ENCODE assay signal across 8 mouse cellular contexts in genomic region chr12:76822002-76822650, GRCm38 (mm10). TPM values are rescaled to one million over a fixed set of nuclear protein-coding genes. Genes with fewer than 3 reads are reported as not detected.
A peak's percentile ranks its signal among the peaks of the same experiment; 100 is the strongest.
DNase-seq lines count a peak whose midpoint lies in the region; ATAC-seq lines count a peak whose summit lies in the region.

No protein-coding gene starts in this region.

- H3K4me3 ChIP-seq in embryonic facial prominence, embryonic 10.5 days = peak overlapping the region; percentile 78
- peak overlapping the region; percentile 71 for H3K4me3 ChIP-seq in midbrain, embryonic 13.5 days (replicated peaks)

- H3K4me1 ChIP-seq in embryonic facial prominence, embryonic 10.5 days = peaks cover 54% of the 10 kb centered on the region
- peaks cover 33% of the 10 kb centered on the region for H3K4me1 ChIP-seq in midbrain, embryonic 13.5 days (replicated peaks)

- under 1% methylated on average over 66 of the region's 66 CpGs for WGBS in embryonic facial prominence, embryonic 10.5 days
- WGBS in midbrain, embryonic 13.5 days = under 1% methylated on average over 47 of the region's 66 CpGs

- H3K27me3 ChIP-seq in embryonic facial prominence, embryonic 10.5 days (replicated peaks; ENCODE audit: low read depth, poor library complexity, severe bottlenecking) = peaks cover 80% of the 10 kb centered on the region
- peaks cover 48% of the 10 kb centered on the region for H3K27me3 ChIP-seq in midbrain, embryonic 13.5 days

- H3K4me2 ChIP-seq in midbrain, embryonic 13.5 days (replicated peaks) = peak overlapping the region; percentile 68

- intact Hi-C loops in heart, postnatal 36 days (cut with DNase I) = no loop called here
- intact Hi-C loops in left cerebral cortex, postnatal 36 days (cut with DNase I) = loop anchor here (5.0 kb wide), 1 partner anchor 55 kb away; the partner anchor contains the start of genes Churc1 and Fntb

- peak overlapping the region; percentile 88 for H3K27ac ChIP-seq in embryonic facial prominence, embryonic 10.5 days (replicated peaks)
- H3K27ac ChIP-seq in midbrain, embryonic 13.5 days = peak overlapping the region; percentile 72

- DNase-seq in left cerebral cortex, adult 18-20 months (ENCODE audit: low spot score in 2 of 2) = peak; percentile 36 to 67
- DNase-seq in left cerebral cortex, adult 11 months (ENCODE audit: low spot score) = no peak
- peak; percentile 67 for DNase-seq in embryonic facial prominence, embryonic 10.5 days (ENCODE audit: low spot score)
- peak; percentile 17 to 28 for DNase-seq in heart, postnatal 36 days
- peak; percentile 50 to 69 for DNase-seq in left cerebral cortex, postnatal 36 days (ENCODE audit: low spot score in 2 of 2)
- DNase-seq in thymus, postnatal 36 days = peak; percentile 19 to 31

- no peaks in the 10 kb centered on the region for H3K9me3 ChIP-seq in embryonic facial prominence, embryonic 10.5 days
- H3K9me3 ChIP-seq in midbrain, embryonic 13.5 days = no peaks in the 10 kb centered on the region

- peak; percentile 19 for ATAC-seq in activated CD4-positive, CD25-positive, alpha-beta regulatory T cell, adult 4 months
- peak; percentile 83 for ATAC-seq in midbrain, embryonic 13.5 days

- no peaks in the 10 kb centered on the region for H3K36me3 ChIP-seq in embryonic facial prominence, embryonic 10.5 days (replicated peaks)
- no peaks in the 10 kb centered on the region for H3K36me3 ChIP-seq in midbrain, embryonic 13.5 days

- H3K9ac ChIP-seq in midbrain, embryonic 13.5 days (replicated peaks) = peak overlapping the region; percentile 86

RNA-seq across cellular contexts. Expression of gene Rab15, which starts 0.6 kb away (rescaled TPM):
- 100 to 1,000 TPM; 245 to 266 TPM for total RNA-seq in left cerebral cortex, adult 18-20 months (2021)
- not detected for polyA plus RNA-seq in activated CD4-positive, CD25-positive, alpha-beta regulatory T cell, adult 4 months (2017; shearing (Covaris generic))
- 15.7 and 17.3 TPM in 2 replicates for polyA plus RNA-seq in embryonic facial prominence, embryonic 10.5 days (2016; fragmentation: Nextera tagmentation; extraction: Ambion mirVana)
- under 1 TPM; 0.86 to 0.92 TPM for total RNA-seq in heart, postnatal 36 days (2021)
- 100 to 1,000 TPM; 258 TPM for total RNA-seq in left cerebral cortex, postnatal 36 days (2021)
- 21.1 and 22.9 TPM in 2 replicates for polyA plus RNA-seq in midbrain, embryonic 13.5 days (2015; fragmentation: Nextera tagmentation; extraction: Ambion mirVana)

RNA-seq across cellular contexts. Expression of gene Gpx2, which starts 26.8 kb away (rescaled TPM):
- total RNA-seq in left cerebral cortex, adult 18-20 months (2021) = under 1 TPM; 0.35 to 0.37 TPM
- not detected for polyA plus RNA-seq in activated CD4-positive, CD25-positive, alpha-beta regulatory T cell, adult 4 months (2017; shearing (Covaris generic))
- polyA plus RNA-seq in embryonic facial prominence, embryonic 10.5 days (2016; fragmentation: Nextera tagmentation; extraction: Ambion mirVana) = 0.55 and 1.3 TPM in 2 replicates
- total RNA-seq in heart, postnatal 36 days (2021) = not detected
- total RNA-seq in left cerebral cortex, postnatal 36 days (2021) = 1 to 10 TPM in 1 of 2 experiments, under 1 TPM in 1; 0.44 to 1.1 TPM
- polyA plus RNA-seq in midbrain, embryonic 13.5 days (2015; fragmentation: Nextera tagmentation; extraction: Ambion mirVana) = not detected in 2 replicates

RNA-seq across cellular contexts. Expression of gene Fntb, which starts 56.7 kb away (rescaled TPM):
- 10 to 100 TPM; 26.9 to 28.4 TPM for total RNA-seq in left cerebral cortex, adult 18-20 months (2021)
- polyA plus RNA-seq in activated CD4-positive, CD25-positive, alpha-beta regulatory T cell, adult 4 months (2017; shearing (Covaris generic)) = 10 to 100 TPM; 16.5 to 22.9 TPM
- 50.3 and 50.4 TPM in 2 replicates for polyA plus RNA-seq in embryonic facial prominence, embryonic 10.5 days (2016; fragmentation: Nextera tagmentation; extraction: Ambion mirVana)
- total RNA-seq in heart, postnatal 36 days (2021) = 10 to 100 TPM; 13.3 to 14.5 TPM
- total RNA-seq in left cerebral cortex, postnatal 36 days (2021) = 10 to 100 TPM; 25.8 to 27.5 TPM
- 33.4 and 36.8 TPM in 2 replicates for polyA plus RNA-seq in midbrain, embryonic 13.5 days (2015; fragmentation: Nextera tagmentation; extraction: Ambion mirVana)

RNA-seq across cellular contexts. Expression of gene Churc1, which starts 56.8 kb away (rescaled TPM):
- total RNA-seq in left cerebral cortex, adult 18-20 months (2021) = 10 to 100 TPM; 35.8 TPM
- polyA plus RNA-seq in activated CD4-positive, CD25-positive, alpha-beta regulatory T cell, adult 4 months (2017; shearing (Covaris generic)) = 100 to 1,000 TPM; 149 to 159 TPM
- 97.1 and 101 TPM in 2 replicates for polyA plus RNA-seq in embryonic facial prominence, embryonic 10.5 days (2016; fragmentation: Nextera tagmentation; extraction: Ambion mirVana)
- total RNA-seq in heart, postnatal 36 days (2021) = 10 to 100 TPM; 84.7 to 89.3 TPM
- total RNA-seq in left cerebral cortex, postnatal 36 days (2021) = 10 to 100 TPM; 32.1 to 37.5 TPM
- 115 and 125 TPM in 2 replicates for polyA plus RNA-seq in midbrain, embryonic 13.5 days (2015; fragmentation: Nextera tagmentation; extraction: Ambion mirVana)

Comparison
In these comparisons a context has a peak if more than half of its experiments do, and no peak if none do; other contexts are left out.
1. RNA of gene Rab15, which starts 0.6 kb away (total RNA-seq): 245 to 266 TPM in left cerebral cortex, adult 18-20 months and 258 TPM in left cerebral cortex, postnatal 36 days; 0.86 to 0.92 TPM in heart, postnatal 36 days; every median in the first group is over 100 times any median in the second.